Mouse (Mus musculus) liver, postnatal 0 days (tissue): ENCODE results near the gene Fam183b. TPM values are rescaled to one million over a fixed set of nuclear protein-coding genes. Genes with fewer than 3 reads are reported as not detected.
A peak's percentile ranks its signal among the peaks of the same experiment; 100 is the strongest.
"Not testable (repeated sequence)": the region's sequence is repeated elsewhere in the genome, so short reads cannot be mapped to it uniquely, and the experiment has no call there.

Source experiments
- ATAC-seq: fragments of 200-750 bp; cut with Nextera tagmentation; 2 replicates; pipeline ENCODE4 v1.8.0; 2017; ENCODE audit warnings: mild to moderate bottlenecking, moderate library complexity
- DNase-seq: peaks from one replicate; pipeline ENCODE4 v3.0.0-alpha.2; 2016
- H3K27ac ChIP-seq: fragments of 300-500 bp; sonication (generic); 2 replicates; pipeline ENCODE4 v1.5.1; 2014; ENCODE audit warnings: antibody characterized with exemption, moderate library complexity, mild to moderate bottlenecking, low read depth
- H3K27me3 ChIP-seq: fragments of 300-500 bp; sonication (generic); 2 replicates; pipeline ENCODE4 v1.6.1; 2014; ENCODE audit warnings: low read length, control low read depth, mixed read lengths; ENCODE audit not compliant: insufficient read depth
- H3K36me3 ChIP-seq: fragments of 300-500 bp; sonication (generic); replicated peaks from 2 replicates; pipeline ENCODE4 v1.6.1; 2014; ENCODE audit warnings: mild to moderate bottlenecking, control low read depth, low read length, moderate library complexity, mixed read lengths; ENCODE audit not compliant: insufficient read depth
- H3K4me1 ChIP-seq: fragments of 300-500 bp; sonication (generic); 2 replicates; pipeline ENCODE4 v1.6.1; 2014; ENCODE audit warnings: antibody characterized with exemption, mild to moderate bottlenecking, control low read depth; ENCODE audit not compliant: insufficient read depth
- H3K4me2 ChIP-seq: fragments of 300-500 bp; sonication (generic); 2 replicates; pipeline ENCODE4 v1.6.1; 2014; ENCODE audit warnings: low read depth, mild to moderate bottlenecking, low read length, moderate library complexity, mixed read lengths
- H3K4me3 ChIP-seq: fragments of 300-500 bp; sonication (generic); 2 replicates; pipeline ENCODE4 v1.5.1; 2014; ENCODE audit warnings: low read depth, low read length
- H3K9ac ChIP-seq: fragments of 300-500 bp; sonication (generic); replicated peaks from 2 replicates; pipeline ENCODE4 v1.6.1; 2014; ENCODE audit warnings: mild to moderate bottlenecking, moderate library complexity
- H3K9me3 ChIP-seq: fragments of 300-500 bp; sonication (generic); 2 replicates; pipeline ENCODE4 v1.6.1; 2016; ENCODE audit warnings: mild to moderate bottlenecking, control low read depth, low read length, mixed read lengths
- CTCF ChIP-seq: sonication (generic); IDR thresholded peaks from 2 replicates; pipeline ENCODE4 v1.5.1; 2016; ENCODE audit warnings: antibody characterized with exemption, low read depth
- EP300 ChIP-seq: IDR thresholded peaks from 2 replicates; pipeline ENCODE4 v1.6.1; 2016; ENCODE audit warnings: antibody characterized with exemption, low read depth, mild to moderate bottlenecking
- WGBS: fragments of 180-500 bp; shearing (Covaris S2); extraction: QIAGEN DNeasy Blood & Tissue Kit; methylation state at CpG from one replicate; pipeline ENCODE4 v1.1.7; 2014; ENCODE audit not compliant: insufficient replicate concordance; 5-methylcytosine and 5-hydroxymethylcytosine counted together
- polyA plus RNA-seq: library from polyadenylated mRNA; unstranded; fragments of >200 nt; fragmentation: Nextera tagmentation; extraction: Ambion mirVana; gene quantifications from 2 replicates; pipeline ENCODE4 v1.2.1, GENCODE M21; 2015

Fam183b gene
- polyA plus RNA-seq, 1 experiment from 2014 or later, result not detected

DNA sequence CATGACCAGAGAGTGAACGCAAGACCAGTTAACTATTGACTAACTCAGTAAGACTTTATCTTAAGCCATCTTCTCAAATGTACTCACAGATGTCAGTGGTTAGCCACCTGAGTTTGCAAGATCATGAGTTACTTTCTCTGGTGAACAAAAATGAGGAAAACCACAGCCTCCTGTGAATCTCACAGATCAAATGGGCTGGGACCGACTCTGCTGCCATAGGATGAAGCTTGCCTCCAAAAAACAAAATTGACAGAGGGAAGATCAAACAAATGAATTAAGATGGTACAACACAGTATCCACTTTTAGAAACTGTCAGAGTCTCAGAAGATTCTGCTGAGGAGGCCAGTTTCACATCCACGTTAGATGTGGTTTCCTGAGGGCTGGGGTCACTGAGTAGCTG is 28.0 kb upstream of the Fam183b start:
- H3K36me3 ChIP-seq, result no peaks in the 10 kb centered on the region
- no peak for DNase-seq
- ATAC-seq, result no peak
- no peak for TF ChIP-seq EP300
- TF ChIP-seq CTCF, result no peak
- H3K4me2 ChIP-seq, result no peak overlapping the region
- H3K9me3 ChIP-seq, result no peaks in the 10 kb centered on the region
- no peak overlapping the region for H3K27ac ChIP-seq
- H3K4me1 ChIP-seq, result no peaks in the 10 kb centered on the region
- no peak overlapping the region for H3K4me3 ChIP-seq
- no peaks in the 10 kb centered on the region for H3K27me3 ChIP-seq
- no peak overlapping the region for H3K9ac ChIP-seq
- WGBS, result 53% methylated on average over 3 of the region's 3 CpGs

DNA sequence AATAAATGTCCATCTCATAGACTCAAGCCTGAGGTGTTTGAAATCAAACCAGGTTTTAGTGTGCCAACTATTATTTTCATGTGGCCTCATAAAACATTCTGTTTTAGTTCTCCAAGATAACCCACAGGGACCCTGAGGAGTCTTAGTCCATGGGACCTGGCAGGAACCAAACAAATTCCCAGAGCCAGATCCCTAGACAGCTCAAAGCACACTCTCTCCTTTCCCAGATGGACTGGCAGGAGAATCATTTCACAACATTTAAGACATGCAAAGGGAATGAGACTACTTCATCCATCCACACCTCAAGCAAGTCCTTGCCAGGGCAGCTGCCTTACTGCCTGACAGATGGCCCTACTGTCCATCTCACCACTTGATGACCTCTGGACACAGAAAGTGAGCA is 27.2 kb upstream of the Fam183b start, which contains the start of gene Olfr312:
Gene Olfr312 (plus strand): TSS at position 301 of the 400 bp plus-strand sequence.
- not testable (repeated sequence) for H3K36me3 ChIP-seq, H3K27ac ChIP-seq, H3K9me3 ChIP-seq, DNase-seq, H3K27me3 ChIP-seq, H3K4me2 ChIP-seq, H3K4me1 ChIP-seq, H3K9ac ChIP-seq, ATAC-seq, H3K4me3 ChIP-seq

DNA sequence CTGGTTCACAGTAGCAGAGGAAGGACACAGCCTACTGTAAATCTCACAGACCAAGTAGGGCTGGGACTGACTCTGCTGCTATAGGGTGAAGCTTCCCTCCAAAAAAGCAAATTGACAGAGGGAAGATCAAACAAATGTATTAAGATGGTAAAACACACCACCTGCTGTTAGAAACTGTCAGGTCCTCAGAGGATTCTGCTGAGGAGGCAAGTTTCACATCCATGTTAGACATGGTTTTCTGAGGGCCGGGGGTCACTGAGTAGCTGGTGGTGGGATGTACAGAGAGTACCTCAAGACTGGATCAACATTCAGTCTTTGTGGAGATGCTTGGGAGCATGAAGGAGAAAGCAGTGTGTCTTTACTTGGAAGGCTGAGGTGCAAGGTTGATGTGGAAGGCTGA is 13.9 kb upstream of the Fam183b start:
- ATAC-seq (no peak), DNase-seq (no peak)
- Histone ChIP-seq H3K9ac (no peak overlapping the region), H3K27me3 (no peaks in the 10 kb centered on the region), H3K4me2 (no peak overlapping the region), H3K27ac (no peak overlapping the region), H3K4me1 (no peaks in the 10 kb centered on the region), H3K4me3 (no peak overlapping the region), H3K9me3 (no peaks in the 10 kb centered on the region), H3K36me3 (no peaks in the 10 kb centered on the region)
- WGBS, result 75% methylated on average over 1 of the region's 1 CpGs
- TF ChIP-seq CTCF, result no peak
- TF ChIP-seq EP300, result no peak

DNA sequence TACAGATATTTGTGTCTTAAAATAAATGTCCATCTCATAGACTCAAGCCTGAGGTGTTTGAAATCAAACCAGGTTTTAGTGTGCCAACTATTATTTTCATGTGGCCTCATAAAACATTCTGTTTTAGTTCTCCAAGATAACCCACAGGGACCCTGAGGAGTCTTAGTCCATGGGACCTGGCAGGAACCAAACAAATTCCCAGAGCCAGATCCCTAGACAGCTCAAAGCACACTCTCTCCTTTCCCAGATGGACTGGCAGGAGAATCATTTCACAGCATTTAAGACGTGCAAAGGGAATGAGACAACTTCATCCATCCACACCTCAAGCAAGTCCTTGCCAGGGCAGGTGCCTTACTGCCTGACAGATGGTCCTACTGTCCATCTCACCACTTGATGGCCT is 12.9 kb upstream of the Fam183b start, which contains the start of gene Olfr313:
Gene Olfr313 (plus strand): TSS at position 301 of the 400 bp plus-strand sequence.
- 63% methylated on average over 1 of the region's 1 CpGs for WGBS
- H3K9ac ChIP-seq, ATAC-seq, H3K27me3 ChIP-seq, DNase-seq, H3K4me1 ChIP-seq, H3K36me3 ChIP-seq, H3K4me2 ChIP-seq, H3K4me3 ChIP-seq, H3K9me3 ChIP-seq, H3K27ac ChIP-seq: not testable (repeated sequence)

DNA sequence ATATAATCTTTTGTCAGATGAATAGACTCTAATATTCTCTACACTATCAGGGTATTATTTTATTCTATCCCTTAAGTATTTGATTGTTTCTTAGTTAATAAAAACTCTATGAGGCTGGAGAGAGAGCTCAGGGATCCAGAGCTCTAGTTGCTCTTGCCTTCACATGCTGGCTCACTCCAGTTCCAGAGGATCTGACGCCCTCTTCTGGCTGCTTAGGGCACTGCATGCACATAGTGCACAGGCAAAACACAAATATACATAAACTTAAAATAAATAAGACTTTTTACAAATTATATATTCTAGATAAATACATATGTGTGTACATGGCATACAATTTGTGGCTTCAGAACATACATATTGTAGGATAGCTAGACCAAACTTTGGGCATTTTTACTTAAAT is 10.2 kb upstream of the Fam183b start:
- WGBS, result 0% methylated on average over 1 of the region's 1 CpGs
- no peak overlapping the region for H3K27ac ChIP-seq
- H3K4me2 ChIP-seq, result no peak overlapping the region
- no peaks in the 10 kb centered on the region for H3K36me3 ChIP-seq
- ATAC-seq, result no peak
- DNase-seq, result no peak
- H3K4me3 ChIP-seq, result no peak overlapping the region
- H3K27me3 ChIP-seq, result no peaks in the 10 kb centered on the region
- no peak overlapping the region for H3K9ac ChIP-seq
- H3K4me1 ChIP-seq, result no peaks in the 10 kb centered on the region
- no peak for TF ChIP-seq EP300
- TF ChIP-seq CTCF, result peak; percentile 55
- no peaks in the 10 kb centered on the region for H3K9me3 ChIP-seq

DNA sequence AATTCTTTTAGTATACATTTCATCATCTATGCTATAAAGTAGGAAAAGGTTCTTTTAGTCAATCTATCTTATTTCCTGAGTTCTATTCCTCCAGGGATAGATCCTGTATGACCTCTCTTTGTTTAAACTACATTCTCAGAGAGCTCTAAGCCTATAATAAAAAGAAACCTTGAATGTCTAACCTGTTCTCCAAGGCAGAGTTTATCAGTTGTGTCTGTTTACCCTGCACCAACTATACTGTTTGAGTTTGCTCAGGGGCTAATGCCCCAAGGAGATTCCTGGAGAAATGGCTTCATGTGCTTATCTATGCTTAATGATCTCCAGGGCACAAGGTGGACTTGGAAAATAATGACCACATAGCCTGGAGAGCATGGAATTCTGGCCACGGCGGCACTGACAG is 2.6 kb upstream of the Fam183b start:
- 62% methylated on average over 2 of the region's 2 CpGs for WGBS
- Histone ChIP-seq H3K27me3 (no peaks in the 10 kb centered on the region), H3K9ac (no peak overlapping the region), H3K9me3 (no peaks in the 10 kb centered on the region), H3K4me2 (no peak overlapping the region), H3K36me3 (no peaks in the 10 kb centered on the region), H3K4me3 (no peak overlapping the region), H3K4me1 (peaks cover 3% of the 10 kb centered on the region; the same call in 1 of the 2 replicates), H3K27ac (no peak overlapping the region)
- TF ChIP-seq CTCF (no peak), EP300 (no peak)
- DNase-seq (no peak), ATAC-seq (no peak)

DNA sequence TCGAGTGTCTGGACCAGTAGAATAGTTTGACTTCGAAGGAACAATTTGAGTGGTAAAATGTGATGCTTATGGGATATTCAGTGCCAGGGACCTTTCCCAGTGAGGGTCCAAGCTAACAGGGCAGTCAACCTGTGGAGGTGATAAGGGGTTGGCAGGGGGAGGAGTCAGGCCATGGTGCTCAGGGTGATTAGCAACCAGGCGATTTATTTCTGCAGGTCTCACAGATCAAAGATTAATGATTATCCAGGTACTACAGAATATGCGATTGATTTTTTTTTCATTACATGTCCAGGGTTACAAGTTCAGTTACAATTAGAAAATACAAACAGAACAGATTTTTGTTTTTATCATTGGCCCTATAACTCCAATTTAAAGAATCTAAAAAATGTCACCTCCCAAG is 2.1 kb upstream of the Fam183b start:
- Histone ChIP-seq H3K27me3 (no peaks in the 10 kb centered on the region), H3K36me3 (no peaks in the 10 kb centered on the region), H3K4me1 (peaks cover 3% of the 10 kb centered on the region; the same call in 1 of the 2 replicates), H3K4me2 (no peak overlapping the region), H3K4me3 (no peak overlapping the region), H3K27ac (no peak overlapping the region), H3K9ac (no peak overlapping the region), H3K9me3 (no peaks in the 10 kb centered on the region)
- DNase-seq, result no peak
- no peak for ATAC-seq
- WGBS, result 54% methylated on average over 4 of the region's 4 CpGs
- TF ChIP-seq EP300 (no peak), CTCF (no peak)
